13 mouse cellular contexts compared by ENCODE assay signal in genomic region chr6:89354076-89354475, GRCm38 (mm10). TPM values are rescaled to one million over a fixed set of nuclear protein-coding genes. Genes with fewer than 3 reads are reported as not detected.
DNase-seq lines count a peak whose midpoint lies in the region; ATAC-seq and TF ChIP-seq lines count a peak whose summit lies in the region.
"Had no signal": no experiment of that assay in that cellular context is flagged by ENCODE, and none has a peak within 500 bp of the region (broad histone marks: within the 10 kb centered on the region; RNA-seq: fewer than 3 reads in every experiment).

No protein-coding gene starts in this region.

- H3K36me3 ChIP-seq in heart, embryonic 14.5 days (ENCODE audit: control insufficient read depth, insufficient read depth, low read length), result peaks cover 49% of the 10 kb centered on the region
- peaks cover 69% of the 10 kb centered on the region for H3K36me3 ChIP-seq in neural tube, embryonic 12.5 days
- H3K36me3 ChIP-seq in neural tube, embryonic 15.5 days, result peaks cover 43% of the 10 kb centered on the region
- H3K36me3 ChIP-seq in lung, postnatal 0 days (ENCODE audit: insufficient read depth, low read length), result 0 out of 2 replicates have a peak, but pooled peaks cover 3% of the 10 kb centered on the region

- no peak overlapping the region for H3K4me3 ChIP-seq in heart, embryonic 14.5 days (ENCODE audit: control insufficient read depth in 1 of 2, insufficient read depth in 1 of 2, low read depth in 1 of 2, low read length in 2 of 2)
- no peak overlapping the region for H3K4me3 ChIP-seq in neural tube, embryonic 12.5 days
- no peak overlapping the region for H3K4me3 ChIP-seq in neural tube, embryonic 15.5 days (replicated peaks)
- H3K4me3 ChIP-seq in lung, postnatal 0 days (ENCODE audit: low read depth, low read length), result no peak overlapping the region

- no peak for TF ChIP-seq EP300 in lung, postnatal 0 days (IDR thresholded peaks at IDR 0.05)

- WGBS in heart, embryonic 14.5 days, result 56% methylated on average over 5 of the region's 5 CpGs
- WGBS in neural tube, embryonic 12.5 days, result 83% methylated on average over 5 of the region's 5 CpGs
- WGBS in neural tube, embryonic 15.5 days, result 81% methylated on average over 5 of the region's 5 CpGs
- 94% methylated on average over 5 of the region's 5 CpGs for WGBS in lung, postnatal 0 days

- H3K9me3 ChIP-seq in heart, embryonic 14.5 days (ENCODE audit: control insufficient read depth, low read length), result no peaks in the 10 kb centered on the region
- no peaks in the 10 kb centered on the region for H3K9me3 ChIP-seq in neural tube, embryonic 12.5 days
- H3K9me3 ChIP-seq in neural tube, embryonic 15.5 days (replicated peaks), result no peaks in the 10 kb centered on the region
- H3K9me3 ChIP-seq in lung, postnatal 0 days (ENCODE audit: low read length), result no peaks in the 10 kb centered on the region

- ATAC-seq in heart, embryonic 14.5 days (ENCODE audit: insufficient number of reproducible peaks, insufficient read depth, low FRiP score, low read depth), result no peak
- no peak for ATAC-seq in neural tube, embryonic 12.5 days (ENCODE audit: low FRiP score, low read depth)
- no peak for ATAC-seq in neural tube, embryonic 15.5 days (ENCODE audit: low FRiP score)
- ATAC-seq in erythroblast, adult 5-6 weeks (replicated peaks; ENCODE audit: low FRiP score, poor library complexity, severe bottlenecking), result no peak
- ATAC-seq in lung, postnatal 0 days, result no peak
- ATAC-seq: intestine, postnatal 0 days had no signal

- peak overlapping the region; percentile 9; the same call in 1 of the 2 replicates for H3K9ac ChIP-seq in heart, embryonic 14.5 days (ENCODE audit: low read length)
- H3K9ac ChIP-seq in neural tube, embryonic 12.5 days, result peak overlapping the region; percentile 1; the same call in 1 of the 2 replicates
- no peak overlapping the region for H3K9ac ChIP-seq in neural tube, embryonic 15.5 days (replicated peaks)
- no peak overlapping the region for H3K9ac ChIP-seq in lung, postnatal 0 days (replicated peaks; ENCODE audit: low read depth)
- H3K9ac ChIP-seq: liver, embryonic 14.5 days had no signal

- no peak overlapping the region for H3K27ac ChIP-seq in heart, embryonic 14.5 days (replicated peaks in 1 of 2; ENCODE audit: control insufficient read depth in 1 of 2, insufficient read depth in 1 of 2, low read depth in 2 of 2, low read length in 2 of 2)
- H3K27ac ChIP-seq in neural tube, embryonic 12.5 days, result no peak overlapping the region
- no peak overlapping the region for H3K27ac ChIP-seq in neural tube, embryonic 15.5 days (replicated peaks)
- H3K27ac ChIP-seq in lung, postnatal 0 days (ENCODE audit: low read length), result no peak overlapping the region
- H3K27ac ChIP-seq: liver, embryonic 14.5 days; macrophage had no signal

- peak; percentile 70 to 84 for DNase-seq in adrenal gland, adult (ENCODE audit: inconsistent age in 2 of 2, low spot score in 1 of 2)
- DNase-seq in adrenal gland, adult 18-20 months (ENCODE audit: low spot score in 2 of 2), result no peak
- DNase-seq in heart, adult 9 months (ENCODE audit: low spot score in 2 of 2), result no peak
- no peak for DNase-seq in lung, postnatal 0 days (ENCODE audit: low spot score)
- DNase-seq: cerebellum, postnatal 14 days; gastrocnemius, postnatal 25 days had no signal

- no peaks in the 10 kb centered on the region for H3K27me3 ChIP-seq in heart, embryonic 14.5 days (ENCODE audit: control insufficient read depth, insufficient read depth, low read length)
- no peaks in the 10 kb centered on the region for H3K27me3 ChIP-seq in neural tube, embryonic 12.5 days (replicated peaks)
- H3K27me3 ChIP-seq in neural tube, embryonic 15.5 days (replicated peaks), result no peaks in the 10 kb centered on the region
- H3K27me3 ChIP-seq in lung, postnatal 0 days (replicated peaks; ENCODE audit: insufficient read depth, low read length), result no peaks in the 10 kb centered on the region

- TF ChIP-seq CTCF in lung, postnatal 0 days (IDR thresholded peaks at IDR 0.05), result no peak

- peaks cover 50 to 58% of the 10 kb centered on the region in 2 experiments for H3K4me1 ChIP-seq in heart, embryonic 14.5 days (ENCODE audit: control insufficient read depth in 2 of 2, insufficient read depth in 2 of 2, low read length in 2 of 2)
- H3K4me1 ChIP-seq in neural tube, embryonic 12.5 days, result peaks cover 81% of the 10 kb centered on the region
- peaks cover 92% of the 10 kb centered on the region for H3K4me1 ChIP-seq in neural tube, embryonic 15.5 days
- peaks cover 15% of the 10 kb centered on the region for H3K4me1 ChIP-seq in lung, postnatal 0 days (ENCODE audit: insufficient read depth, low read depth, low read length)

- H3K4me2 ChIP-seq in heart, embryonic 14.5 days (ENCODE audit: low read length), result no peak overlapping the region
- no peak overlapping the region for H3K4me2 ChIP-seq in neural tube, embryonic 12.5 days (replicated peaks)
- no peak overlapping the region for H3K4me2 ChIP-seq in neural tube, embryonic 15.5 days
- no peak overlapping the region for H3K4me2 ChIP-seq in lung, postnatal 0 days (replicated peaks; ENCODE audit: low read depth, low read length)

RNA-seq across cellular contexts. Expression of gene Plxna1, which starts 8.3 kb away (rescaled TPM):
- 10 to 100 TPM; 41.0 to 84.6 TPM for total RNA-seq in adrenal gland, adult 18-20 months (2021)
- polyA plus RNA-seq in heart, embryonic 14.5 days (2014; fragmentation: Nextera tagmentation; extraction: Ambion mirVana), result 9.7 and 11.1 TPM in 2 replicates
- polyA plus RNA-seq in neural tube, embryonic 12.5 days (2016; fragmentation: Nextera tagmentation; extraction: Ambion mirVana), result 46.0 and 54.1 TPM in 2 replicates
- 34.8 and 36.4 TPM in 2 replicates for polyA plus RNA-seq in neural tube, embryonic 15.5 days (2015; fragmentation: Nextera tagmentation; extraction: Ambion mirVana)
- 1.3 and 1.7 TPM in 2 replicates for total RNA-seq in erythroblast, adult 5-6 weeks (2015; ENCODE audit: low replicate concordance)
- total RNA-seq in erythroblast, adult 5-6 weeks (2017; ENCODE audit: low replicate concordance), result 0.68 and 0.84 TPM in 2 replicates
- 13.6 and 29.2 TPM in 2 replicates for polyA plus RNA-seq in lung, postnatal 0 days (2015; fragmentation: Nextera tagmentation; extraction: Ambion mirVana)

Comparison
In these comparisons a context has a peak if more than half of its experiments do, and no peak if none do; other contexts are left out.
1. DNase-seq: peak in adrenal gland, adult (2 of 2); none in adrenal gland, adult 18-20 months (0 of 2), heart, adult 9 months (0 of 2) and lung, postnatal 0 days (single experiment).
2. H3K9ac ChIP-seq: peak in heart, embryonic 14.5 days (single experiment) and neural tube, embryonic 12.5 days (single experiment); none in neural tube, embryonic 15.5 days (single experiment) and lung, postnatal 0 days (single experiment).